Mouse (Mus musculus) c-Kit-positive CD71-negative TER-119-negative erythroid progenitor cells, embryonic 14.5 days (primary cell): ENCODE results near the gene Atoh7.

ENCODE experiments used
- DNase-seq: peaks from one replicate; pipeline ENCODE4 v3.0.0-alpha.2; 2013; ENCODE audit warnings: low read depth

The Atoh7 gene

DNA sequence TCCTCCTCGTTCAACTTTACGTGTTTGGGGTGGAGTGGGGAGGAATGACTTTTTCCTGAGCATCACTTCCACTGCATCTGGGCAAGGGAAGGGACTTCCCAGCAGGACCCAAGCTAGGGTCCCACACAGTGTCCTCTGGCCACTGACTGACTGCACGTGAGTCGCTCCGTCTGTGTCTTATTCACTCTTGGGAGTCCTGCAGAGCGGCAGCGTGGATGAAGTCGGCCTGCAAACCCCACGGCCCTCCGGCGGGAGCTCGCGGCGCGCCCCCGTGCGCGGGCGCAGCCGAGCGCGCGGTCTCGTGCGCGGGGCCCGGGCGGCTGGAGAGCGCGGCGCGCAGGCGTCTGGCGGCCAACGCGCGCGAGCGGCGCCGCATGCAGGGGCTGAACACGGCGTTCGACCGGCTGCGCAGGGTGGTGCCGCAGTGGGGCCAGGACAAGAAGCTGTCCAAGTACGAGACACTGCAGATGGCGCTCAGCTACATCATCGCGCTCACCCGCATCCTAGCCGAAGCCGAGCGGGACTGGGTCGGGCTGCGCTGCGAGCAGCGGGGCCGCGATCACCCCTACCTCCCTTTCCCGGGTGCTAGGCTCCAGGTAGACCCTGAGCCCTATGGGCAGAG, 601 bp downstream of the Atoh7 start:
- DNase-seq = no peak

DNA sequence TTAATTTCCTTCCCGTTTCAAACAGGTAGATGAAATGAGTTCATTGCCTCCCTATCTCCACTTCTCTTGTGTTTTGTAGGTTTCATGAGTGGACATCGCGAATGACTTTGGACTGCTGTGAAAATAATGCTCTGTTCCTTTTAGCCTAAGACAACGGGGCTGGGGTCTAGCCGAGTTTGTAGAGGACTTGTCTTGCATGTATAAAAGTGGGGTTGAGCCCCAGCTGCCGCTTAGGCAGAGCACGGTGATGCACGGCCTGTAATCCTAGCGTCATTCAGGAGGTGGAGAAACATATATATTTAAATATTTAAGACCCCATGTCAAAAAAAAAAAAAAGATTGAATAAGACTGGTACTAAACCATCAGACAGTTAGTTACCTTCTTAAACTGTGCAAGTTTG, 1.2 kb downstream of the Atoh7 start:
- DNase-seq = no peak

DNA sequence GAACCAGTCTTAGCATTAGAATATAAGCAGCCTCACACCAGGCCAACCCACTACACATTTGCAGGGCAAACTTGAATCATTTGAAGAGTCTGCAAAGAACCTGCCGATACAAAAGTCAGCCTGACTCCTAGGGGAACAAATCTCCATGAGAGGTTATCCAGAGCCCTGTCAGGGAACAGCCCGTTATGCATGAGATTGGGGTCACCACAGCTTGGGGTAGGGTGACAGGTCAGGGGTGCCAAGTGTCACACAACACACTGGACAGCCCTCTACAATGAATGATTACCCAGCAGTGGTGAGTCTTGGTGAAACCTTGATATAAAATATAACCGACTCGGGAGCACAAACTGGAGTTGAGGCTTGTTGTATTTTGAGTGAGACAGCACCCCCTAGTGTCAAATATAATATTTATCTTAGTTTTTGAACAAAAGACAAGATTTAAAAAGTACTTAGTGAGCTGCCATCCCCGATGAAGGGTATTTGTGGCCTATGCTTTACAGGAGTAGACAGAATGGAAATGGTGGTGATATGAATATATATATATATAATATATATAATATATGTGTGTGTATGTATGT, 13.7 kb downstream of the Atoh7 start:
- DNase-seq = peak; percentile 35

- DNase-seq = no peak
Observed at GRCm38 (mm10) chr10:63113716-63114360, 14.4 kb downstream of the Atoh7 start.

- DNase-seq = no peak
Observed at GRCm38 (mm10) chr10:63115881-63116280, 16.4 kb downstream of the Atoh7 start.

DNA sequence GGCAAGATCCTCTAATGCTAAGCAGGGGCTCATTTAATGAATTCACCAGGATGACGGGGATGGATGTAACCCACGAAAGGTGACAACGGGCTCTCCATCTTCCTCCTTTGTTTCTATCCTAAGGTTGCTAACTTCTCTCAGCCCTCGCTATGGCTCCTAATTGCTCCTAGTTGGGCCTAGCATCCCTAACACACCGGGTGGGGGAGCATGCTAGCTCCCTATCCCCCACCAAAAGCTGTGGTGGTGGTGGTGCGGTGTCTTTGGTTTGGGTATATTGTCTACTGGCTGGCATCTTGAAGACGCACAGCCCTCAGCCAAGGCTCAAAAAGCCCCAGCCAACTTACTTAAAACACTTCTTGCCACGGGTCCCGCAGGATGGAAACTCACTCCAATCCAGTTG, 16.9 kb downstream of the Atoh7 start:
- no peak for DNase-seq

GRCm38 (mm10) chr10:63117583-63117982, 18.1 kb downstream of the Atoh7 start:
- DNase-seq = no peak

DNA sequence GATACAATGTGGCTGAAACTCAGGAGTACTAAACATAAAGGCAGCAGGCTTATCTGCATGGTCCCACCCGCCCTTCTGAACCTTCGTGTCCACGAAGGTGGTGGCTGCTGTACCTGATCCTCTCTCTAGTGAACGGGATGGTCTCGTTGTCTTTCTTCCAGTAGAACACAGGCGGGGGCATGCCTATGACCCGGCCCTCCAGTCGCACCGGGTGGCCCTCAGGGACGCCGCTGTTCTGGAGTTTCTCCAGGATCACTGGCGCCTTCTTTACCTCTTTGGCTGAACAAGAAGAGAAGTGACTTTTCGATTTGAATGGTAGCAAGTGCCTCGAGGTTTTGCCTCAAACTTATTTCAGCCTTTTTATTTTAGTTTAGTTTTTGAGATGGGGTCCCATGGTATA, 20.5 kb downstream of the Atoh7 start:
- no peak for DNase-seq

- no peak for DNase-seq
Observed at GRCm38 (mm10) chr10:63121961-63122360, 22.5 kb downstream of the Atoh7 start.

GRCm38 (mm10) chr10:63122516-63122915, 23.1 kb downstream of the Atoh7 start:
- no peak for DNase-seq

DNA sequence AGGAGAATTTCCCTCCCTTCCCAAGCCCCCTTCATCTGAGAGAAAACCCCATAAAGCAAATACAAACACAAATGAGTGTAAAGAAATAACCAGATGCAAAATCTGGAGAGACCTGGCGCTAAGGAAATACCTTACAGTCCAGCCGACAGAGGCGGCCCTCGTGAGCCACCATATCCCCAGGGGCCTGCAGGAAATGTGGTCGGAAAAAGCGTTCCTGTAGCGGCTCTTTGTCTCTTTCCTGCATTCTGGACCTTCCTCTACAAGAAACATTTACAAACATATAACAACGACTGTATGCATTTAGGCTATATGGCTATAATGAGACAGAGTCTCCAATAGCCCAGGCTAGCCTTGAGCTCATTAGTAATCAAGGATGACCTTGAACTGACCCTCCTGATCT, 23.7 kb downstream of the Atoh7 start:
- no peak for DNase-seq

DNA sequence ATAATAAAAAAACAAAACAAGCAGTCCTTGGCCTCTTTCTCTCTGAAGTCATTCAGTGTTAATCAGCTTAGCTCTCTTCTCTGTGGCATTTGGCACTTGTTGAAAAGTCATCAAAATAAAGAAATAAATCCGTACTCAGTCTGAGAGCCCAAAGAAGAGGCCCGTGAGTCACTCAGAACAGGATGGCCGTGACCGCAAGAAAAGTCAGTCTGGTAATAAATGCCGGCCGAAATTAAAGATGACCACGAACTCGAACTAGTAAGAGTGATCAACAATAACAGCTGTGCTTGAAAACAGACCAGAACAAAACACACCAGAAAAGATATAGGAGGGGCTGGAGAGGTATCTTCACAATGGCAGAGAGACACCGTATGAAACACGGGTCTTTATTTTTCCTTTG, 24.6 kb downstream of the Atoh7 start:
- DNase-seq = no peak

- no peak for DNase-seq
Observed at GRCm38 (mm10) chr10:63125343-63125742, 25.9 kb downstream of the Atoh7 start.

- DNase-seq = no peak
Observed at GRCm38 (mm10) chr10:63126116-63126515, 26.7 kb downstream of the Atoh7 start.

- no peak for DNase-seq
Observed at GRCm38 (mm10) chr10:63127156-63127555, 27.7 kb downstream of the Atoh7 start.

DNA sequence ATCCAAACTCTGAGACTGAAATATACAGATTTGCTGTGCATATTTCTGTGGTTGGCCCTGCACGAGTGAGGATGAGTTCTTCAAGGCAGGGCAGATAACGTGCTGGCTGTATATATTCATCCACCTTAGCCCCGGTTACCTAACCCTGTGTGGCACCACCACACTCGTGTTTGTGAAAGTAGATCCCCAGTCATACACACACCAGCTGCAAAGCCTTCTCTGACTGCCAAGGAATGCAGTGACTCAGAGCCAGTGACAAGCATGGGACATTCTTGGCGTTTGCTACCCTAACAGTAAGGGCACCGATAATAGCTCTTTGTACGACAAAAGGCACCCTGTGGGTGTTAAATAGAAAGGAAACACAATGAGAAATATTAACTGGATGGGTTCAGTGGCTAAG, 28.8 kb downstream of the Atoh7 start:
- no peak for DNase-seq

GRCm38 (mm10) chr10:63130500-63130899, 31.0 kb downstream of the Atoh7 start:
- no peak for DNase-seq

- no peak for DNase-seq
Observed at GRCm38 (mm10) chr10:63132356-63132755, 32.9 kb downstream of the Atoh7 start.

- DNase-seq = no peak
Observed at GRCm38 (mm10) chr10:63133326-63133725, 33.9 kb downstream of the Atoh7 start.

- no peak for DNase-seq
Observed at GRCm38 (mm10) chr10:63135680-63136079, 36.2 kb downstream of the Atoh7 start.

- DNase-seq = no peak
Observed at GRCm38 (mm10) chr10:63136436-63136835, 37.0 kb downstream of the Atoh7 start.

DNA sequence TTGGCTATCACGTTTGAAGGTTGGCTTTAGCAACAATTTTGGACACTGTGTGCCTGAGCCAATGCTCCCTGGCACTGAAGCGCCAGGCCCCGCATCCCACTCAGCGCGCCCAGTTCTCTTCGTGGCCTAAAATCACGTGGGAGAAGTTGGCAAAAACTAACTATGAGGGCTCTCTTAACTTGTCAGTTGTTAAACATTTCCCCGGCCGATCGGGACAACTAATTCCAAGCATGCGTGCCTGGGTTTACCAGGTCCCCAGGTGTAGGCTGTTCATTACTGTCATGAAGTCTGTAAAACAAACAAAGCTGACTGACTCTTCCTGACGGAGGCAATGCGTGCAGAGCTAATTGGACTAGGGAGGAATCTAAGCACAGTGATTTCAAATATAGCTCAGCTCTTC, 43.2 kb downstream of the Atoh7 start:
- no peak for DNase-seq
